Mouse (Mus musculus) hindbrain, embryonic 10.5 days (tissue): Measurements from ENCODE around the gene Gm8267. TPM values are rescaled to one million over a fixed set of nuclear protein-coding genes. Genes with fewer than 3 reads are reported as not detected.
"Not testable (repeated sequence)": the region's sequence is repeated elsewhere in the genome, so short reads cannot be mapped to it uniquely, and the experiment has no call there.

ENCODE experiments used
- DNase-seq: peaks from one replicate; pipeline ENCODE4 v3.0.0-alpha.2; 2017; ENCODE audit warnings: low spot score
- H3K27ac ChIP-seq: fragments of 300-500 bp; sonication (generic); 2 replicates; pipeline ENCODE4 v1.5.1; 2016; ENCODE audit warnings: mild to moderate bottlenecking, moderate library complexity
- H3K27me3 ChIP-seq: fragments of 300-500 bp; sonication (generic); 2 replicates; pipeline ENCODE4 v1.6.1; 2016; ENCODE audit warnings: mild to moderate bottlenecking; ENCODE audit not compliant: poor library complexity, insufficient read depth, severe bottlenecking
- H3K36me3 ChIP-seq: fragments of 300-500 bp; sonication (generic); 2 replicates; pipeline ENCODE4 v1.6.1; 2016; ENCODE audit warnings: mild to moderate bottlenecking, moderate library complexity
- H3K4me1 ChIP-seq: fragments of 300-500 bp; sonication (generic); replicated peaks from 2 replicates; pipeline ENCODE4 v1.6.1; 2016; ENCODE audit warnings: mild to moderate bottlenecking
- H3K4me3 ChIP-seq: fragments of 300-500 bp; sonication (generic); 2 replicates; pipeline ENCODE4 v1.5.1; 2016; ENCODE audit warnings: mild to moderate bottlenecking, moderate library complexity
- H3K9me3 ChIP-seq: fragments of 300-500 bp; sonication (generic); 2 replicates; pipeline ENCODE4 v1.6.1; 2016; ENCODE audit warnings: mild to moderate bottlenecking, moderate library complexity
- WGBS: fragments of 180-500 bp; shearing (Covaris S2); methylation state at CpG from one replicate; pipeline ENCODE4 v1.1.7; 2016; 5-methylcytosine and 5-hydroxymethylcytosine counted together
- polyA plus RNA-seq: library from polyadenylated mRNA; unstranded; fragments of >200 nt; fragmentation: Nextera tagmentation; extraction: Ambion mirVana; gene quantifications from 2 replicates; pipeline ENCODE4 v1.2.1, GENCODE M21; 2016

Gm8267 gene
- polyA plus RNA-seq = not detected in 2 replicates

DNA sequence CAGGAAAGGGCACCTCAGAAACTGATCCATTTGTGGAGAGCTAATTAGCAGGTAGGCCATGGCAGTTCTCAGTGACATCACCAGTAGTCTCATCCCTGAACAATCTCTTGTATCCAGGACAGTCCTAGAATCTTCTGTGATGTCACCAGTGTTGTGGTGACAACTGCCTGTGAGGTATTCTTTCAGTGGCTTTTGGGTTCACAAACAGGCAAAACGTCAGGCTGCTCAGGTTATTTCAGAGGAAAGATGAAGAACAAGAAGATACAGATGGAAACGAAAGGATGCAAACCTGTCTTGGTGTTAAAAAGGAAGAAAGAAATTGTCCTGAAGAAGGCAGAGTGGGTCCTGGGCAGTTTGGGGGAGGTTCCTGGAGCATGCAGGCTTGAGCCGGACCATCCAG is at the start of gene Gm8267:
TSS of gene Gm8267 (minus strand) at position 101 of the 400 bp plus-strand sequence.
- Histone ChIP-seq H3K9me3 (no peaks in the 10 kb centered on the region), H3K27me3 (no peaks in the 10 kb centered on the region), H3K4me1 (no peaks in the 10 kb centered on the region), H3K4me3 (no peak within 1 kb of the TSS), H3K27ac (no peak within 1 kb of the TSS), H3K36me3 (no peaks in the 10 kb centered on the region)
- 87% methylated on average over 3 of the region's 3 CpGs for WGBS
- no peak for DNase-seq

DNA sequence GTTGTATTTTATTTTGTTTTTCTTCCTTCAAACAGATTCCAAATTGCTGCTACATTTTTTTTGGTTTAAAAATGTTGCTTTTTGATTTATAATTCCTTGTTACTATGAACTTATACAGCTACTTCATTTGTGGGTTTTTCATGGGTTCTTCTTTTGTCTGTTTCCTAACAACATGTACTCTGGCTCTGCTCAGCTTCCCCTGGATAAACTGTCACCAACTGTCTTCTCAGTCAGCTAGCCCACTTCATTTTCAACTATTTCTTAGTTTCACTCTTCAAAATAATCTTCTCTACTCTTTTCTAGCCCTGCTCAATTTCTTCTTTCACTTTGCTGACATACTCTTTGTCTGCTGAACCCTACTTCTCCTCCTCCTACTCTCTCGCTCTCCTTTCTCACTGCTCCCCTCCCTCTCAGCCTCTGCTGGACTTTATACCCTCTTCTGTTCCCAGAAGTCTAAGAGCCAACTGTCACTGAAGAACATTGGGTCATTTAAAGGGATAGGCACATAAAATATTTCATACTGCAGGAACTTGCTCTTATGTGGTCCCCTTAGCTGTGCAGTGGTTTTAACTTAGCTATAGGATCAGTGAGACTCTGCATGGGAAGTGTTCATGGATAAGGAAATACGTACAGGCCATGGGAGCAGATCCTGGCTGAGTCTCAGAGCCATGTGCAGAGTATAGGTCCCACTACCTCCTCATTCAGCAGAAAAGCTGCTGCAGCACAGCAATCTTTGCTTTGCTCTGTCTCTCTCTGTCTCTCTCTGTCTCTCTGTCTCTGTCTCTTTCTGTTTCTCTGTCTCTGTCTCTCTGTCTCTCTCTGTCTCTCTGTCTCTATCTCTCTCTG is 39.6 kb upstream of the Gm8267 start:
- not testable (repeated sequence) for H3K27me3 ChIP-seq

DNA sequence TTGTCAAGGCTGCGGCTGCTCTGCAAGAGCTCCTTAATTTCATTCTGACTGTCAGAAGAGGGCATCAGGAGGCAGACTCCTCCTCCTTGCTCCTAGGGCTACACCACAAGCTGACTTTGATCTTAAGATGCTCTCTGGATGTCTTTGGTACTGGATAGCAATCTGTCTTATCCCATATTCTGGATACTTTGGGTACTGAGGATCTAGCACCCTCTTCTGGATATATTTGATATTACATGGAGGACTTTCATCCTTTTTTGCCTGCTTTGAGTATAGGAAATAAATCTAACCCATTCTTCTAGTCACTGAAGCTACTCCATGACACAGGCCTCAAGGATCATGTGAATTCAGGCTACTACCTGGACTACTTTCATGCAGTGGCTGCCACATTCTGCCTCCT is 7.4 kb downstream of the Gm8267 start:
- 57% methylated on average over 1 of the region's 1 CpGs for WGBS
- DNase-seq, H3K4me3 ChIP-seq, H3K9me3 ChIP-seq, H3K4me1 ChIP-seq, H3K36me3 ChIP-seq, H3K27ac ChIP-seq, H3K27me3 ChIP-seq: not testable (repeated sequence)

More for the DNA sequence above, 39.6 kb upstream of the Gm8267 start:
- WGBS = 79% methylated on average over 2 of the region's 2 CpGs
- not testable (repeated sequence) for H3K27ac ChIP-seq, H3K9me3 ChIP-seq, H3K4me1 ChIP-seq, H3K4me3 ChIP-seq, DNase-seq, H3K36me3 ChIP-seq

DNA sequence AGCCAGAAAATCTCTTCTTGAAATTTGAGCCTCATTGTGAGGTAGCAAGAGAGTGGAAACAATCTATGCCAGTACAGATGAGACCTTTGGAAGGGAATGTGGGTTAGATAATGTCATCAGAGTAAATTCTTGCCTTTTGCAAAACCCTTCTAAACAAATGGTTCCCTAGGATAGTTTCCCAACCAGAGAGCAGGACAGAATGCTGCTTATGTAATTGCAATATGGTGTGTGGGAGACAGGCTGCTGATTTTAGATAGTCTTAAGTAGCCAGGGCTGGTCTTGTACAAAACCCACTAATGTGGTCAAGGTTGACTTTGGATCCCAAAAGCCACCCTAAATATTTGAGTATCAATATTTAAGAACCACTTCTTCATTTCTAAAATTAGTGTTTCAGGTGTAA is 19.4 kb downstream of the Gm8267 start:
- not testable (repeated sequence) for H3K9me3 ChIP-seq, H3K4me1 ChIP-seq, H3K4me3 ChIP-seq, DNase-seq, H3K36me3 ChIP-seq, H3K27ac ChIP-seq, H3K27me3 ChIP-seq

DNA sequence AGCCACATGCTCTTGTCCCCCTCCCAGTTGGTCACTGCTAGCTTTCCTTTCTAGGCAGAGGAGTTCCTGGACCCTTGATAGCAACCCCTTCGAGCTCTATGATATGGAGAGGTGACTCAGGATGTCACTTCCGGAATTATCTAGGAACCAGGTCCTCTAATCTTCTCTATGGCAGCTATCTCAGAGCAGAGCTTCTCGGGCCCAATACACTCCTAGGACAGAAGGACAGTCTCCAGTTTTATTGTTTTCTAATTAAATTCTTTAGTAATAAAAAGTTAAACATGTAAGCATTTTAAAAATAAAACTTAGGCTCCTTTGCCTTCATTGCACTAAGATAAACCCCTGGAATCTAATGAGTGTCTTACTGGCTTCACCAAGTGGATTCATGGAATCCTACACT is 43.8 kb downstream of the Gm8267 start, which contains the start of gene Gm8257:
TSS of gene Gm8257 (minus strand) at position 101 of the 400 bp plus-strand sequence.
- 89% methylated on average over 3 of the region's 3 CpGs for WGBS
- not testable (repeated sequence) for H3K9me3 ChIP-seq, H3K4me3 ChIP-seq, DNase-seq, H3K4me1 ChIP-seq, H3K27ac ChIP-seq, H3K36me3 ChIP-seq, H3K27me3 ChIP-seq

Other genes starting within 250 kb of the Gm8267 start
- not detected in 2 replicates for gene Gm17093, start 232.1 kb downstream of the Gm8267 start, polyA plus RNA-seq
- gene Gm8247, start 167.2 kb downstream of the Gm8267 start, polyA plus RNA-seq = not detected in 2 replicates
- not detected in 2 replicates for gene Gm5624, start 122.4 kb downstream of the Gm8267 start, polyA plus RNA-seq
- not detected in 2 replicates for gene Gm8257, start 43.9 kb downstream of the Gm8267 start, polyA plus RNA-seq
- not detected in 2 replicates for gene Ptgdr, start 109.0 kb upstream of the Gm8267 start, polyA plus RNA-seq
- gene Ptger2, start 237.9 kb upstream of the Gm8267 start, polyA plus RNA-seq = 0.04 and 0.14 TPM in 2 replicates